8 mouse cellular contexts compared by ENCODE assay signal in the genomic region with DNA sequence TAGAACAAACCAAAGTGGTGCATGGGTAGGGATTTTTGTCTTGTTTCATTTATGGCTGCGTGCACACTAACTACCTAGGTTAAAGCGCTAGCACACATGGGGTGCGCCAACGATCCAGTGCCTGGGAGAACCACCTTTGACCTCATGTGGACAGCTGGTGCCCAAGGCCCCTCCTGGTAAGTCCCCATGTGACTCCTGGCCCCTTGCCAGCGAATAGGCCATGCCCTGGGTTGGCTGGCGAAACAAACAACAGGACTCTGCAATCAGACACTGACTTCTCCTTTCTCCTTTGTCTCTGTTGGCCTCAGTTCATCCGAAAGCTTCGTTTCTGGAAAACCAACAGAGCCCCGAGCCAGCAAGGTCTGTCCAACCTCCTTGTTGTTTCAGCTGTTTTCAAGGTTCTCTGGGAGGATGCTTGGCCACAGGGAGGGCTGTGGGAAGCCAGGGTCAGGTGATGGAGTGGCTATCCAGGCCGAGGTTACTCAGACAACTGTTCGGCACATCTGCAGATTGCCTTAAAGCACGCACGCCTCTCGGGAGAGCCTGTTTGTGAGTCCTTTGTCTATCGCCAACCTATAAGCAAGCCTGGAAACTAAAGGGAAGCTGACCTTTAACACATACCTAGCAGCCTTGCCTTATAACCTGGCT. TPM values are rescaled to one million over a fixed set of nuclear protein-coding genes. Genes with fewer than 3 reads are reported as not detected.
A peak's percentile ranks its signal among the peaks of the same experiment; 100 is the strongest.
DNase-seq lines count a peak whose midpoint lies in the region; ATAC-seq lines count a peak whose summit lies in the region.

No protein-coding gene starts in this region.

- no peaks in the 10 kb centered on the region for H3K27me3 ChIP-seq in heart, embryonic 11.5 days (ENCODE audit: control insufficient read depth, insufficient read depth, low read length)

- H3K9ac ChIP-seq in heart, embryonic 11.5 days (ENCODE audit: low read depth, low read length): no peak overlapping the region

- 79% methylated on average over 15 of the region's 15 CpGs for WGBS in heart, embryonic 11.5 days (ENCODE audit: insufficient replicate concordance)

- no peak overlapping the region for H3K4me2 ChIP-seq in heart, embryonic 11.5 days

- H3K4me1 ChIP-seq in heart, embryonic 11.5 days (ENCODE audit: control insufficient read depth, insufficient read depth, low read length): no peaks in the 10 kb centered on the region

- no peak overlapping the region for H3K4me3 ChIP-seq in heart, embryonic 11.5 days (ENCODE audit: low read depth, low read length)

- H3K36me3 ChIP-seq in heart, embryonic 11.5 days (ENCODE audit: control insufficient read depth, insufficient read depth, low read length): no peaks in the 10 kb centered on the region

- intact Hi-C loops in left cerebral cortex, postnatal 25 days (cut with DNase I): no loop called here

- H3K9me3 ChIP-seq in heart, embryonic 11.5 days (replicated peaks; ENCODE audit: control insufficient read depth, low read length): no peaks in the 10 kb centered on the region

- no peak overlapping the region for H3K27ac ChIP-seq in heart, embryonic 11.5 days (ENCODE audit: low read depth, low read length)

- peak; percentile 44 to 46 for DNase-seq in cerebellum, adult 18-20 months
- DNase-seq in cerebellum, adult 11 months: no peak
- DNase-seq in right cerebral cortex, adult 18-20 months: peak; percentile 68
- no peak for DNase-seq in right cerebral cortex, postnatal 25 days
- DNase-seq in left cerebral cortex, postnatal 25 days (ENCODE audit: low spot score in 2 of 2): peak; percentile 34 to 45
- peak; percentile 23 to 37 for DNase-seq in right cerebral cortex, postnatal 36 days (ENCODE audit: low spot score in 2 of 2)
- no peak for DNase-seq in natural killer cell, adult 2 months (ENCODE audit: low spot score in 2 of 2)

- ATAC-seq in heart, embryonic 11.5 days (replicated peaks; ENCODE audit: insufficient number of reproducible peaks, low FRiP score, low TSS enrichment): no peak

RNA-seq across cellular contexts. Expression of a gene that starts 12.1 kb away (rescaled TPM):
- total RNA-seq in left cerebral cortex, postnatal 25 days (2021): 10 to 100 TPM in 1 of 2 experiments, 1 to 10 TPM in 1; 8.7 to 17.3 TPM
- polyA plus RNA-seq in heart, embryonic 11.5 days (2014; fragmentation: Nextera tagmentation; extraction: Ambion mirVana): 10.2 and 12.7 TPM in 2 replicates

RNA-seq across cellular contexts. Expression of a gene that starts 12.3 kb away (rescaled TPM):
- total RNA-seq in left cerebral cortex, postnatal 25 days (2021): 10 to 100 TPM in 1 of 2 experiments, 1 to 10 TPM in 1; 9.6 to 11.1 TPM
- 4.2 and 5.1 TPM in 2 replicates for polyA plus RNA-seq in heart, embryonic 11.5 days (2014; fragmentation: Nextera tagmentation; extraction: Ambion mirVana)

RNA-seq across cellular contexts. Expression of a gene that starts 59.8 kb away (rescaled TPM):
- total RNA-seq in left cerebral cortex, postnatal 25 days (2021): 10 to 100 TPM; 48.3 to 55.4 TPM
- 37.6 and 38.8 TPM in 2 replicates for polyA plus RNA-seq in heart, embryonic 11.5 days (2014; fragmentation: Nextera tagmentation; extraction: Ambion mirVana)

Comparison
In these comparisons a context has a peak if more than half of its experiments do, and no peak if none do; other contexts are left out.
1. DNase-seq: peak in cerebellum, adult 18-20 months (2 of 2), right cerebral cortex, adult 18-20 months (single experiment), left cerebral cortex, postnatal 25 days (2 of 2) and right cerebral cortex, postnatal 36 days (2 of 2); none in cerebellum, adult 11 months (single experiment), right cerebral cortex, postnatal 25 days (single experiment) and natural killer cell, adult 2 months (0 of 2).